Mouse (Mus musculus) adrenal gland, adult 10 weeks (tissue): ENCODE data around the gene Clock. TPM values are rescaled to one million over a fixed set of nuclear protein-coding genes. Genes with fewer than 3 reads are reported as not detected.

Experiments used
- polyA plus RNA-seq: library from polyadenylated mRNA; stranded (reverse); fragments of 350-450 nt; fragmentation: Illumina TruSeq; extraction: RNeasy Lipid Tissue Mini Kit (QIAGEN cat#74804); gene quantifications from one replicate; pipeline ENCODE4 v1.2.3, GENCODE M21; 2014; ENCODE audit warnings: low read depth, low replicate concordance

Clock gene
- 127 TPM for polyA plus RNA-seq

GRCm38 (mm10) chr5:76304452-76305341, at the start of gene Clock:
Gene Clock (minus strand): TSS chr5:76304792.

GRCm38 (mm10) chr5:76330953-76331352, 26.4 kb upstream of the Clock start, which contains the start of gene Pdcl2:
Gene Pdcl2 (minus strand): TSS chr5:76331156.

GRCm38 (mm10) chr5:76183750-76184261, 120.8 kb downstream of the Clock start, which contains the start of gene Tmem165:
Gene Tmem165 (plus strand): TSS chr5:76183880.

Other genes with a start within 250 kb of the Clock start
- 37.0 TPM for gene Srd5a3, start 164.5 kb downstream of the Clock start, polyA plus RNA-seq
- gene Tmem165, start 120.9 kb downstream of the Clock start, polyA plus RNA-seq, result 122 TPM
- gene Pdcl2, start 26.4 kb upstream of the Clock start, polyA plus RNA-seq, result not detected
- gene Nmu, start 59.0 kb upstream of the Clock start, polyA plus RNA-seq, result not detected
- gene Gm7271, start 179.2 kb upstream of the Clock start, polyA plus RNA-seq, result not detected
- gene Exoc1, start 224.5 kb upstream of the Clock start, polyA plus RNA-seq, result 175 TPM